Mouse (Mus musculus) bone marrow macrophage, adult 2 months (primary cell): ENCODE measurements at regions not wholly inside any gene's neighbourhood (a gene's known extent, or its start where the extent isn't known, plus 50 kb on each side); places are given as distances from the start of the nearest gene placed in this dataset.

Experiments
- CTCF ChIP-seq: IDR thresholded peaks from 2 replicates; pipeline ENCODE4 v1.5.1; 2012; ENCODE audit warnings: low read depth, mild to moderate bottlenecking, low read length, moderate library complexity
- POLR2A ChIP-seq: IDR thresholded peaks from 2 replicates; pipeline ENCODE4 v1.6.1; 2012; ENCODE audit warnings: mild to moderate bottlenecking, low read depth, low read length, borderline replicate concordance

DNA sequence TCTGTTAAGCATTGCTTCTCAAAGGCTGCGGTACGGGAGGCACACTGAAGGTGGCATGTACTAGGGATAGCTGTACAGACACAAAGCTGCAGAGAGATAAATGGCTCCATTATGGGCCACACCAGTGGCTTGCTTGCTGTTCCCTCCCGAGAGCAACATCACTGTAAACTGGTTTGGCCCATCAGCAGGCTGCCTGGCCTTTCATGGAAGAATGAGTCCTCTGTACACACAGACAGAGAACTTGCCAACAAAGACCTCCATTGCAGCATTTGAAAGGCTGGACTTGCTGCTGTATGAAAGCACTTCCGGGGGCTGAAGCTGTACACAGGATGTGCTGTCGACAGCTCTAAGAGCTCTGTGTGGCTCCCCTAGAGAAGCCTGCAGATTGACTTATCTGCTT lies 364.1 kb upstream of the Gm26657 start:
- TF ChIP-seq CTCF (no peak), POLR2A (no peak)
